Mouse (Mus musculus) CH12.LX (cell line): ENCODE data around the gene Zfyve27. TPM values are rescaled to one million over a fixed set of nuclear protein-coding genes. Genes with fewer than 3 reads are reported as not detected.

Experiments
- DNase-seq: peaks from one replicate; pipeline ENCODE4 v3.0.0-alpha.2; 2013; ENCODE audit errors: extremely low read depth
- H3K27ac ChIP-seq: 2 replicates; pipeline ENCODE4 v1.5.1; 2012; ENCODE audit warnings: low read depth, mild to moderate bottlenecking, control low read depth, moderate library complexity; ENCODE audit not compliant: insufficient read depth
- H3K27me3 ChIP-seq: replicated peaks from 2 replicates; pipeline ENCODE3; 2012; ENCODE audit warnings: inconsistent platforms
- H3K36me3 ChIP-seq, 2 experiments: replicated peaks in 1 of 2; 2 replicates each; pipeline versions ENCODE3 to v1.6.1; 2012; ENCODE audit warnings: inconsistent platforms in 1 of 2, low read length in 1 of 2, mild to moderate bottlenecking in 1 of 2, mixed read lengths in 1 of 2, moderate library complexity in 1 of 2; ENCODE audit not compliant: control insufficient read depth in 1 of 2, insufficient read depth in 1 of 2
- H3K4me1 ChIP-seq, 2 experiments: 2 replicates each; pipeline ENCODE4 v1.6.1; 2012; ENCODE audit warnings: inconsistent platforms in 1 of 2, moderate library complexity in 1 of 2; ENCODE audit not compliant: insufficient read depth in 2 of 2, control insufficient read depth in 1 of 2
- H3K4me2 ChIP-seq: 2 replicates; pipeline ENCODE4 v1.6.1; 2012; ENCODE audit warnings: low read depth, mild to moderate bottlenecking, control low read depth; ENCODE audit not compliant: poor library complexity, insufficient read depth, severe bottlenecking
- H3K4me3 ChIP-seq, 3 experiments: fragments of 150-350 bp in 1 of 3; sonication (generic) in 1 of 3; replicated peaks in 1 of 3; 2 replicates each; pipeline versions ENCODE3 to v1.5.1; 2011 to 2012; ENCODE audit warnings: low read depth in 2 of 3, low read length in 2 of 3, mild to moderate bottlenecking in 2 of 3, moderate library complexity in 2 of 3, control low read depth in 1 of 3, improper control_type of control experiment in 1 of 3, inconsistent platforms in 1 of 3, mixed read lengths in 1 of 3; ENCODE audit not compliant: poor library complexity in 1 of 3
- H3K79me2 ChIP-seq: replicated peaks from 2 replicates; pipeline ENCODE4 v1.6.1; 2012; ENCODE audit warnings: mild to moderate bottlenecking, moderate library complexity; ENCODE audit not compliant: control insufficient read depth, poor library complexity, insufficient read depth, severe bottlenecking; ENCODE audit errors: extremely low read depth
- H3K9ac ChIP-seq: 2 replicates; pipeline ENCODE4 v1.6.1; 2012; ENCODE audit warnings: low read depth, mild to moderate bottlenecking, control low read depth, moderate library complexity; ENCODE audit not compliant: insufficient read depth
- H3K9me3 ChIP-seq: replicated peaks from 2 replicates; pipeline ENCODE3; 2012; ENCODE audit warnings: low read length, inconsistent platforms, mixed read lengths
- BHLHE40 ChIP-seq: IDR thresholded peaks from 2 replicates; pipeline ENCODE4 v1.6.1; 2011; ENCODE audit warnings: mild to moderate bottlenecking, low read depth, low read length, improper control_type of control experiment
- CHD1 ChIP-seq: IDR thresholded peaks from 2 replicates; pipeline ENCODE4 v1.6.1; 2012; ENCODE audit warnings: low read depth, low read length, improper control_type of control experiment, inconsistent platforms
- E2F4 ChIP-seq: IDR thresholded peaks from 2 replicates; pipeline ENCODE4 v1.6.1; 2011; ENCODE audit warnings: low read depth, low read length, improper control_type of control experiment; ENCODE audit not compliant: insufficient replicate concordance
- ELF1 ChIP-seq: IDR thresholded peaks from 2 replicates; pipeline ENCODE4 v1.6.1; 2014; ENCODE audit warnings: low read depth, mild to moderate bottlenecking, inconsistent platforms, low read length, improper control_type of control experiment
- EP300 ChIP-seq: IDR thresholded peaks from 2 replicates; pipeline ENCODE4 v1.6.1; 2011; ENCODE audit warnings: low read length, improper control_type of control experiment
- ETS1 ChIP-seq: conservative IDR thresholded peaks from 2 replicates; pipeline ENCODE4 v1.6.1; 2012; ENCODE audit warnings: low read depth, mild to moderate bottlenecking, inconsistent platforms, low read length, improper control_type of control experiment, moderate library complexity
- HCFC1 ChIP-seq: IDR thresholded peaks from 2 replicates; pipeline ENCODE4 v1.6.1; 2012; ENCODE audit warnings: low read depth, mild to moderate bottlenecking, inconsistent platforms, low read length, improper control_type of control experiment
- IRF4 ChIP-seq: IDR thresholded peaks from 2 replicates; pipeline ENCODE4 v1.6.1; 2014; ENCODE audit warnings: low read depth, mild to moderate bottlenecking, inconsistent platforms, low read length, improper control_type of control experiment
- JUN ChIP-seq: IDR thresholded peaks from 2 replicates; pipeline ENCODE4 v1.6.1; 2011; ENCODE audit warnings: low read depth, mild to moderate bottlenecking, low read length, improper control_type of control experiment, moderate library complexity; ENCODE audit not compliant: insufficient read depth
- KAT2A ChIP-seq: IDR thresholded peaks from 2 replicates; pipeline ENCODE4 v1.6.1; 2012; ENCODE audit warnings: low read length, improper control_type of control experiment, inconsistent platforms; ENCODE audit not compliant: insufficient replicate concordance
- MAX ChIP-seq: IDR thresholded peaks from 2 replicates; pipeline ENCODE4 v1.6.1; 2011; ENCODE audit warnings: low read length, improper control_type of control experiment
- MAZ ChIP-seq: IDR thresholded peaks from 2 replicates; pipeline ENCODE4 v1.6.1; 2012; ENCODE audit warnings: low read depth, mild to moderate bottlenecking, inconsistent platforms, low read length, improper control_type of control experiment, moderate library complexity
- MEF2A ChIP-seq: IDR thresholded peaks from 2 replicates; pipeline ENCODE4 v1.6.1; 2014; ENCODE audit warnings: low read depth, mild to moderate bottlenecking, inconsistent platforms, low read length, improper control_type of control experiment, borderline replicate concordance
- MYC ChIP-seq: IDR thresholded peaks from 2 replicates; pipeline ENCODE4 v1.6.1; 2011; ENCODE audit warnings: low read depth, mild to moderate bottlenecking, improper control_type of control experiment, low read length
- NRF1 ChIP-seq: IDR thresholded peaks from 2 replicates; pipeline ENCODE4 v1.6.1; 2014; ENCODE audit warnings: low read depth, mild to moderate bottlenecking, inconsistent platforms, low read length, improper control_type of control experiment, moderate library complexity
- PAX5 ChIP-seq: IDR thresholded peaks from 2 replicates; pipeline ENCODE4 v1.6.1; 2012; ENCODE audit warnings: low read length, inconsistent platforms, mixed read lengths
- POLR2A ChIP-seq: IDR thresholded peaks from 2 replicates; pipeline ENCODE4 v1.6.1; 2011; ENCODE audit warnings: low read depth, mild to moderate bottlenecking, improper control_type of control experiment, low read length
- POLR2AphosphoS2 ChIP-seq: IDR thresholded peaks from 2 replicates; pipeline ENCODE4 v1.6.1; 2011; ENCODE audit warnings: low read depth, low read length, improper control_type of control experiment
- RAD21 ChIP-seq: IDR thresholded peaks from 2 replicates; pipeline ENCODE4 v1.6.1; 2011; ENCODE audit warnings: low read depth, mild to moderate bottlenecking, low read length, improper control_type of control experiment, moderate library complexity
- SIN3A ChIP-seq: IDR thresholded peaks from 2 replicates; pipeline ENCODE4 v1.6.1; 2012; ENCODE audit warnings: low read length, improper control_type of control experiment, inconsistent platforms
- TCF12 ChIP-seq: IDR thresholded peaks from 2 replicates; pipeline ENCODE4 v1.6.1; 2014; ENCODE audit warnings: low read depth, mild to moderate bottlenecking, inconsistent platforms, low read length, improper control_type of control experiment
- USF1 ChIP-seq: IDR thresholded peaks from 2 replicates; pipeline ENCODE4 v1.6.1; 2014; ENCODE audit warnings: low read depth, mild to moderate bottlenecking, inconsistent platforms, low read length, improper control_type of control experiment
- USF2 ChIP-seq: conservative IDR thresholded peaks from 2 replicates; pipeline ENCODE4 v1.6.1; 2011; ENCODE audit warnings: low read depth, low read length, improper control_type of control experiment
- ZKSCAN1 ChIP-seq: IDR thresholded peaks from 2 replicates; pipeline ENCODE4 v1.6.1; 2012; ENCODE audit warnings: low read depth, inconsistent platforms, low read length, improper control_type of control experiment, borderline replicate concordance
- ZMIZ1 ChIP-seq: IDR thresholded peaks from 2 replicates; pipeline ENCODE4 v1.6.1; 2012; ENCODE audit warnings: low read depth, mild to moderate bottlenecking, inconsistent platforms, low read length, improper control_type of control experiment
- dilution Hi-C: fragments of 300-500 bp; cut with MboI; formaldehyde crosslinking; loops from 2 replicates; pipeline ENCODE4 v1.14.3; 2020; ENCODE audit warnings: low sequenced_read_pairs; ENCODE audit not compliant: extremely low pct_unique_long_range_greater_than_20kb, extremely low pct_ligation_motif_present
- in situ Hi-C: fragments of 300-500 bp; cut with MboI; formaldehyde crosslinking; loops from 3 replicates; pipeline ENCODE4 v1.14.3; 2019; ENCODE audit warnings: low sequenced_read_pairs, low pct_ligation_motif_present, low pct_unique_long_range_greater_than_20kb, mixed read lengths
- polyA plus RNA-seq: library from polyadenylated mRNA; unstranded; fragments of >175 nt; gene quantifications from 2 replicates; pipeline ENCODE4 v1.2.1, GENCODE M21; 2012; ENCODE audit warnings: low read depth; ENCODE audit not compliant: insufficient read length
- total RNA-seq, 2 experiments: library from RNA; depleted of rRNA; stranded (reverse); fragments of 300-350 nt in 1 of 2; fragments of >200 nt in 1 of 2; gene quantifications; 2 replicates each; pipeline ENCODE4 v1.2.3; 2012 to 2014

Zfyve27 gene
- total and polyA plus RNA-seq, 3 experiments: 11.4 to 19.2 (median 16.2) TPM

GRCm38 (mm10) chr19:42146276-42147010, 17.3 kb upstream of the Zfyve27 start:
- peaks cover 3% of the 10 kb centered on the region for H3K27me3 ChIP-seq
- no peak for DNase-seq
- TF ChIP-seq SIN3A (no peak), BHLHE40 (no peak), E2F4 (no peak), PAX5 (no peak), NRF1 (no peak), USF1 (no peak), MYC (no peak), ZKSCAN1 (no peak), ETS1 (no peak), POLR2A (no peak), ELF1 (no peak), IRF4 (no peak), CHD1 (no peak), MAX (no peak), KAT2A (no peak)
- TF ChIP-seq, all 38 proteins: peak for 0
- H3K4me2 ChIP-seq: no peak overlapping the region
- no peaks in the 10 kb centered on the region for H3K79me2 ChIP-seq
- peaks cover 4 to 14% of the 10 kb centered on the region in 2 experiments; a peak in 2 of 4 replicates for H3K4me1 ChIP-seq
- in situ Hi-C loops: no loop called here
- no peak overlapping the region for H3K4me3 ChIP-seq
- no peak overlapping the region for H3K27ac ChIP-seq
- peaks cover 11% of the 10 kb centered on the region for H3K9me3 ChIP-seq
- H3K9ac ChIP-seq: no peak overlapping the region
- dilution Hi-C loops: no loop called here
- no peaks in the 10 kb centered on the region for H3K36me3 ChIP-seq

- dilution Hi-C loops (no loop called here), in situ Hi-C loops (no loop called here)
- Histone ChIP-seq H3K36me3 (no peaks in the 10 kb centered on the region), H3K79me2 (no peaks in the 10 kb centered on the region), H3K27me3 (peaks cover 3% of the 10 kb centered on the region), H3K4me1 (peaks cover 6 to 14% of the 10 kb centered on the region in 2 experiments; a peak in 2 of 4 replicates), H3K4me2 (no peak within 1 kb of the TSS), H3K27ac (no peak within 1 kb of the TSS), H3K9me3 (peaks cover 11% of the 10 kb centered on the region), H3K9ac (no peak within 1 kb of the TSS), H3K4me3 (no peak within 1 kb of the TSS)
- no peak for TF ChIP-seq PAX5
- no peak for TF ChIP-seq USF1
- TF ChIP-seq TCF12: no peak
- TF ChIP-seq USF2: no peak
- no peak for TF ChIP-seq POLR2AphosphoS2
- no peak for TF ChIP-seq MAZ
- no peak for TF ChIP-seq MEF2A
- no peak for TF ChIP-seq RAD21
- TF ChIP-seq EP300: no peak
- no peak for TF ChIP-seq JUN
- TF ChIP-seq HCFC1: no peak
- TF ChIP-seq ZMIZ1: no peak
- no peak for DNase-seq
Observed at GRCm38 (mm10) chr19:42147170-42147768, 16.5 kb upstream of the Zfyve27 start, which contains the start of gene Marveld1. TSS of gene Marveld1 (plus strand) at chr19:42147400.
